Mouse (Mus musculus) liver, adult 2 months (tissue): ENCODE results near the gene Rnf5. TPM values are rescaled to one million over a fixed set of nuclear protein-coding genes. Genes with fewer than 3 reads are reported as not detected.

Experiments
- DNase-seq: peaks from one replicate; pipeline ENCODE4 v3.0.0-alpha.2; 2011; ENCODE audit warnings: low read depth, low spot score; ENCODE audit errors: extremely low read depth
- H3K27ac ChIP-seq: fragments of 200-500 bp; replicated peaks from 2 replicates; pipeline ENCODE4 v1.5.1; 2012; ENCODE audit warnings: low read depth, mild to moderate bottlenecking, control low read depth, inconsistent platforms, low read length; ENCODE audit not compliant: insufficient read depth
- H3K27me3 ChIP-seq: fragments of 200-500 bp; 2 replicates; pipeline ENCODE4 v1.6.1; 2012; ENCODE audit warnings: mild to moderate bottlenecking, moderate library complexity, low read length, inconsistent platforms; ENCODE audit not compliant: control insufficient read depth, insufficient read depth
- H3K36me3 ChIP-seq: fragments of 200-500 bp; 2 replicates; pipeline ENCODE4 v1.6.1; 2012; ENCODE audit warnings: low read length, inconsistent platforms; ENCODE audit not compliant: control insufficient read depth, insufficient read depth
- H3K4me1 ChIP-seq: fragments of 200-500 bp; 2 replicates; pipeline ENCODE4 v1.6.1; 2011; ENCODE audit warnings: low read length; ENCODE audit not compliant: control insufficient read depth, insufficient read depth
- H3K4me3 ChIP-seq: fragments of 200-500 bp; 2 replicates; pipeline ENCODE4 v1.5.1; 2011; ENCODE audit warnings: low read depth, mild to moderate bottlenecking, control low read depth, low read length, moderate library complexity; ENCODE audit not compliant: insufficient read depth
- H3K79me2 ChIP-seq: fragments of 200-500 bp; 2 replicates; pipeline ENCODE4 v1.6.1; 2012; ENCODE audit warnings: inconsistent platforms, mild to moderate bottlenecking, low read length, moderate library complexity; ENCODE audit not compliant: control insufficient read depth, insufficient read depth
- H3K9ac ChIP-seq: fragments of 200-500 bp; 2 replicates; pipeline ENCODE4 v1.6.1; 2012; ENCODE audit warnings: low read depth, mild to moderate bottlenecking, control low read depth, inconsistent platforms, low read length
- CTCF ChIP-seq: fragments of 200-500 bp; IDR thresholded peaks from 2 replicates; pipeline ENCODE4 v1.5.1; 2011; ENCODE audit warnings: low read depth, low read length, control low read depth
- POLR2A ChIP-seq: fragments of 200-500 bp; IDR thresholded peaks from 2 replicates; pipeline ENCODE4 v1.6.1; 2011; ENCODE audit warnings: low read length, control low read depth; ENCODE audit not compliant: insufficient read depth; ENCODE audit errors: extremely low read depth
- WGBS: fragments of 180-500 bp; shearing (Covaris S2); methylation state at CpG from one replicate; pipeline ENCODE4 v1.1.7; 2018; 5-methylcytosine and 5-hydroxymethylcytosine counted together
- polyA plus RNA-seq: library from polyadenylated mRNA; depleted of rRNA; stranded (reverse); fragments of >200 nt; gene quantifications from 2 replicates; pipeline ENCODE4 v1.2.3, GENCODE M21; 2012
- total RNA-seq: library from RNA; depleted of rRNA; stranded (reverse); fragments of >200 nt; gene quantifications from 2 replicates; pipeline ENCODE4 v1.2.3, GENCODE M21; 2014

Rnf5 gene
- total and polyA plus RNA-seq, 2 experiments: 23.0 to 155 TPM

DNA sequence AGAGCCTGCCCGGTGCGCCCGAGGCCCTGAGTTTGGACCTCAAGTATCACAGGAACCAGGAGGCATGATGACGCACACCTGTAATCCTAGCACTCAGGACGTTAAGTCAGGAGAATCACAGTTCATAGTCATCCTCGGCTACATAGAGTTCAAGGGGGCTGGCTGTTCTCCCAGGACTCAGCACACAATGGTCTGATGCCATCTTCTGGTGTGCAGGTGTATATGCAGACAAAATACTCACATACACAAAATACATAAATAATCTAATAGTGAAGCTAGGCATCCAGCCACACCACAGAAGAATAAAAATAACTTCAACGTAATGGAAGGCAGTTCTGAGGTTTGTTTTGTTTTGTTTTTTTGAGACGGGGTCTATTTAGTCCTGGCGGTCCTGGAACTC lies 19.7 kb upstream of the Rnf5 start:
- H3K36me3 ChIP-seq: peaks cover 11% of the 10 kb centered on the region
- WGBS: 89% methylated on average over 9 of the region's 9 CpGs
- TF ChIP-seq CTCF: no peak
- TF ChIP-seq POLR2A: no peak
- no peaks in the 10 kb centered on the region for H3K27me3 ChIP-seq
- H3K4me3 ChIP-seq: no peak overlapping the region
- no peak overlapping the region for H3K9ac ChIP-seq
- H3K4me1 ChIP-seq: 0 out of 2 replicates have a peak, but pooled peaks cover 5% of the 10 kb centered on the region
- H3K79me2 ChIP-seq: no peaks in the 10 kb centered on the region
- no peak overlapping the region for H3K27ac ChIP-seq
- no peak for DNase-seq

GRCm38 (mm10) chr17:34621006-34621405 lies 17.5 kb upstream of the Rnf5 start:
- Histone ChIP-seq H3K79me2 (no peaks in the 10 kb centered on the region), H3K27ac (no peak overlapping the region), H3K27me3 (no peaks in the 10 kb centered on the region), H3K4me3 (no peak overlapping the region), H3K4me1 (no peaks in the 10 kb centered on the region), H3K9ac (no peak overlapping the region), H3K36me3 (peaks cover 11% of the 10 kb centered on the region)
- WGBS: 52% methylated on average over 8 of the region's 8 CpGs
- no peak for TF ChIP-seq POLR2A
- TF ChIP-seq CTCF: no peak
- DNase-seq: no peak

GRCm38 (mm10) chr17:34618999-34619398 lies 15.5 kb upstream of the Rnf5 start:
- no peak overlapping the region for H3K9ac ChIP-seq
- H3K4me1 ChIP-seq: no peaks in the 10 kb centered on the region
- H3K27ac ChIP-seq: no peak overlapping the region
- DNase-seq: peak; percentile 61
- no peaks in the 10 kb centered on the region for H3K79me2 ChIP-seq
- TF ChIP-seq CTCF (peak; percentile 69), POLR2A (no peak)
- 19% methylated on average over 6 of the region's 6 CpGs for WGBS
- H3K36me3 ChIP-seq: peaks cover 10% of the 10 kb centered on the region
- no peaks in the 10 kb centered on the region for H3K27me3 ChIP-seq
- H3K4me3 ChIP-seq: no peak overlapping the region

GRCm38 (mm10) chr17:34615871-34616270 lies 12.4 kb upstream of the Rnf5 start, which contains the start of gene Egfl8:
Gene Egfl8, minus strand, starts transcription at chr17:34615971.
- H3K4me1 ChIP-seq: no peaks in the 10 kb centered on the region
- no peak within 1 kb of the TSS for H3K9ac ChIP-seq
- no peak within 1 kb of the TSS for H3K27ac ChIP-seq
- no peaks in the 10 kb centered on the region for H3K27me3 ChIP-seq
- no peak for DNase-seq
- H3K79me2 ChIP-seq: no peaks in the 10 kb centered on the region
- no peak within 1 kb of the TSS for H3K4me3 ChIP-seq
- TF ChIP-seq POLR2A (no peak), CTCF (no peak)
- no peaks in the 10 kb centered on the region; the same call in 1 of the 2 replicates for H3K36me3 ChIP-seq
- 90% methylated on average over 6 of the region's 6 CpGs for WGBS

DNA sequence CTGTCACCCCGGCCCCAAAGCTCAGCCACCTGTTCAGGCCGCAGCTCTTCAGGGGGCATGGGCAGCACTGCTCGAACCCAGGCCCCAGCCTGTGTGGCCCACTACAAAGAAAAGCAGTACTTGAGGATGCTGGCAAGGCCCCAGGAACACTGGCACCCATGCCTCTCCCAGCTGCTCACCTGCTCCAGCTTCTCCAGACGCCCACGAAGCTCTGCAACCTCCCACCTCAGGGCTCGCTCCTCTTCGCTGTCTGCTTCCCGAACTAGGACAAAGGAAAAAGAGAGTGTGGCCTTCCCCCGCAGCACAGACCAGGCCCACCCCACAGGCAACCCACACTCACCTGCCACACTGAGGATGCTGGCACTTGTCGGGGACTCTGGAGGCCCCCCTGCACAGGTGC lies 10.3 kb upstream of the Rnf5 start:
- WGBS: 93% methylated on average over 10 of the region's 10 CpGs
- Histone ChIP-seq H3K27me3 (no peaks in the 10 kb centered on the region), H3K9ac (no peak overlapping the region), H3K79me2 (no peaks in the 10 kb centered on the region), H3K4me3 (no peak overlapping the region), H3K4me1 (no peaks in the 10 kb centered on the region), H3K27ac (no peak overlapping the region), H3K36me3 (no peaks in the 10 kb centered on the region; the same call in 1 of the 2 replicates)
- TF ChIP-seq POLR2A (no peak), CTCF (no peak)
- no peak for DNase-seq

- Histone ChIP-seq H3K27me3 (no peaks in the 10 kb centered on the region), H3K27ac (no peak overlapping the region), H3K79me2 (no peaks in the 10 kb centered on the region), H3K9ac (no peak overlapping the region), H3K4me1 (no peaks in the 10 kb centered on the region), H3K4me3 (no peak overlapping the region), H3K36me3 (no peaks in the 10 kb centered on the region; the same call in 1 of the 2 replicates)
- no peak for TF ChIP-seq POLR2A
- TF ChIP-seq CTCF: no peak
- WGBS: 86% methylated on average over 11 of the region's 11 CpGs
- DNase-seq: no peak
These were observed 9.7 kb upstream of the Rnf5 start for GRCm38 (mm10) chr17:34613054-34613645.
